Mouse (Mus musculus) limb, embryonic 15.5 days (tissue): ENCODE data around the gene Mocs3. TPM values are rescaled to one million over a fixed set of nuclear protein-coding genes. Genes with fewer than 3 reads are reported as not detected.
A peak's percentile ranks its signal among the peaks of the same experiment; 100 is the strongest.

ENCODE experiments used
- ATAC-seq: fragments of 200-750 bp; cut with Nextera tagmentation; 2 replicates; pipeline ENCODE4 v1.8.0; 2017; ENCODE audit warnings: low read depth, moderate TSS enrichment; ENCODE audit not compliant: insufficient number of reproducible peaks, low FRiP score, low TSS enrichment
- H3K27ac ChIP-seq: fragments of 300-500 bp; sonication (generic); 2 replicates; pipeline ENCODE4 v1.5.1; 2015; ENCODE audit warnings: moderate library complexity, mild to moderate bottlenecking, inconsistent platforms
- H3K27me3 ChIP-seq: fragments of 300-500 bp; sonication (generic); 2 replicates; pipeline ENCODE4 v1.6.1; 2015; ENCODE audit warnings: inconsistent platforms
- H3K36me3 ChIP-seq: fragments of 300-500 bp; sonication (generic); 2 replicates; pipeline ENCODE4 v1.6.1; 2015; ENCODE audit warnings: inconsistent platforms
- H3K4me1 ChIP-seq: fragments of 300-500 bp; sonication (generic); 2 replicates; pipeline ENCODE4 v1.6.1; 2015; ENCODE audit warnings: inconsistent platforms
- H3K4me2 ChIP-seq: fragments of 300-500 bp; sonication (generic); 2 replicates; pipeline ENCODE4 v1.6.1; 2015; ENCODE audit warnings: mild to moderate bottlenecking, inconsistent platforms
- H3K4me3 ChIP-seq: fragments of 300-500 bp; sonication (generic); 2 replicates; pipeline ENCODE4 v1.5.1; 2015; ENCODE audit warnings: mild to moderate bottlenecking, inconsistent platforms
- H3K9ac ChIP-seq: fragments of 300-500 bp; sonication (generic); 2 replicates; pipeline ENCODE4 v1.6.1; 2015; ENCODE audit warnings: inconsistent platforms
- H3K9me3 ChIP-seq: fragments of 300-500 bp; sonication (generic); 2 replicates; pipeline ENCODE4 v1.6.1; 2016; ENCODE audit warnings: inconsistent platforms
- WGBS: fragments of 180-500 bp; shearing (Covaris S2); methylation state at CpG from one replicate; pipeline ENCODE4 v1.1.7; 2015; 5-methylcytosine and 5-hydroxymethylcytosine counted together
- polyA plus RNA-seq: library from polyadenylated mRNA; unstranded; fragments of >200 nt; fragmentation: Nextera tagmentation; extraction: Ambion mirVana; gene quantifications from 2 replicates; pipeline ENCODE4 v1.2.1, GENCODE M21; 2015

Gene Mocs3
- polyA plus RNA-seq, result 5.5 and 6.8 TPM in 2 replicates

DNA sequence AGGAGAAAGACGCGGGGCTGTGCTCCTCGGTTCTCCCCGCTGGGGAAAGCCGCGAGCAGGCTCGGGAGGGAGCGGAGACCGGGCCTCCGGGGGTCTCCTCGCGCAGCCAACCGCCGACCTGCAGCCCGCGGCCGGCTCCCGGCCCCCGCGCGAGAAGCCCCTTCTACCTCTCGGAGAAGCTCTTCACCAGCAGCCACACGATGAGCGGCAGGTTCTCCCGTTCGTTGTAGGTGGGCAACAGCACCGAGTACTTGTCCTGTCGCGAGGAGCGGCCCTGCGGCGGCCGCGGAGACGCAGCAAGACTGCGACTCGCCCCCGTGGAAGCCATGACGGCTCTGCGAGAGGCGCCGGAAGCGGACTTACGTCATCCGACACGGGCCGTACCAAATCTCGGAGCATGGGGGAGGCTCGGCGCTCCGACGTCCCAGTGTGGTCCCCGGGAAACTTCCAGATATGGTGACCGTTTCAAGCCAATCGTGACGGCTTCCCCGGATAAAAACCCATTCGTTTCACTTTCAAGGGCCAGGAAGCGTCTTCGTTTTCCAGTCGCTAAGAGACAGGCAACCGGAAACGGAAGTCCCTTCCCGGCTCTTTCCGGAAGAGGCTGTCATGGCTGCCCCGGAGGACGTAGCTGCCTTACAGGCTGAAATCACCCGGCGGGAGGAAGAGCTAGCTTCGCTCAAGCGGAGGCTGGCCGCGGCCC, at the start of gene Mocs3, which contains the start of the genes Gm20716 and Dpm1:
Mocs3 (plus strand) TSS at position 597 of the 703 bp plus-strand sequence.
Gm20716 (minus strand) TSS at position 339 of the 703 bp plus-strand sequence.
Dpm1 (minus strand) TSS at position 566 of the 703 bp plus-strand sequence.
- Histone ChIP-seq H3K9ac (peak within 1 kb of the TSS; percentile 82), H3K36me3 (peaks cover 43% of the 10 kb centered on the region), H3K4me2 (peak within 1 kb of the TSS; percentile 99), H3K27ac (peak within 1 kb of the TSS; percentile 95), H3K27me3 (no peaks in the 10 kb centered on the region), H3K4me3 (peak within 1 kb of the TSS; percentile 76), H3K4me1 (peaks cover 31% of the 10 kb centered on the region), H3K9me3 (no peaks in the 10 kb centered on the region)
- WGBS, result 0% methylated on average over 73 of the region's 73 CpGs
- ATAC-seq, result peak; percentile 82

DNA sequence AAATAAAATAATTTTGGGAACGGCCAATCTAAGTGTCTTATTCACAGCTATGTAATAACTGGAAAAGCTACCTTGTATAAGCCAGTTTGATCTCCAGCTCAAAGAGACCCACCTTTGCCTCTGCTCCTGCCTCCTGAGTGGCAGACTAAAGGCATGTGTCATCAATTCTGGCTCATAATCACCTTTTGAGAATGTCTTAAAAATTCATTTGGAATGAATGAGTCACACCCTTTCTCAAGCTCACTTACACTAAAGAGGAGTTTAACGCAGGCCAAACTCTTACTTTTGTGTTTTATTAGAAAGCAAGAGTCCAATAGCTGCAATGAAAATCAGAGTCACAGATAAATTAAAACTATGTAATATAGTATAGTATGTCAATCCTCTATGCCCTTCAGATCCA, 38.6 kb upstream of the Mocs3 start:
- ATAC-seq, result no peak
- H3K36me3 ChIP-seq, result peaks cover 17% of the 10 kb centered on the region
- H3K27me3 ChIP-seq, result no peaks in the 10 kb centered on the region
- no peak overlapping the region for H3K27ac ChIP-seq
- no peak overlapping the region for H3K9ac ChIP-seq
- peaks cover 26% of the 10 kb centered on the region for H3K4me1 ChIP-seq
- H3K9me3 ChIP-seq, result no peaks in the 10 kb centered on the region
- WGBS, result 61% methylated on average over 2 of the region's 2 CpGs
- H3K4me3 ChIP-seq, result no peak overlapping the region
- H3K4me2 ChIP-seq, result no peak overlapping the region

DNA sequence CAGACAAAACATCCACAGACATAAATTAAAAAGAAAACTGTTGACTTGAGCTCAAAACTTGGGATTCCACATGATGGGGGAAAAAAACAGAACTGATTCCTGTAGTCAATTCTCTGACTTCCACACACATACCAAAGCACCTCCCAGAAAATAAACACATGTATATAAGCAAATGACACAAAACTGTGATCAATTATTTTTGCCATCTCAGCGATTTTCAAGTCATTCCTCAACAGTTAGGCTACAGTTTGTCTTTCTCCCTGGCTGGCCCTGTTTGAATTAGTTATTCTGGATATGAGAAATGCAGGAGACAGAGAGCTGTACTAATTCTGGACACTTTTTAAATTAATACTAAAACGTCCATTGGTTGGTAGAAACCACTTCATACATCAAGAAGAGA, 36.7 kb upstream of the Mocs3 start:
- no peak overlapping the region for H3K4me2 ChIP-seq
- H3K4me3 ChIP-seq, result no peak overlapping the region
- 79% methylated on average over 2 of the region's 2 CpGs for WGBS
- H3K9ac ChIP-seq, result no peak overlapping the region
- peaks cover 27% of the 10 kb centered on the region for H3K4me1 ChIP-seq
- ATAC-seq, result no peak
- no peaks in the 10 kb centered on the region for H3K27me3 ChIP-seq
- peaks cover 13% of the 10 kb centered on the region for H3K36me3 ChIP-seq
- H3K9me3 ChIP-seq, result no peaks in the 10 kb centered on the region
- no peak overlapping the region for H3K27ac ChIP-seq

DNA sequence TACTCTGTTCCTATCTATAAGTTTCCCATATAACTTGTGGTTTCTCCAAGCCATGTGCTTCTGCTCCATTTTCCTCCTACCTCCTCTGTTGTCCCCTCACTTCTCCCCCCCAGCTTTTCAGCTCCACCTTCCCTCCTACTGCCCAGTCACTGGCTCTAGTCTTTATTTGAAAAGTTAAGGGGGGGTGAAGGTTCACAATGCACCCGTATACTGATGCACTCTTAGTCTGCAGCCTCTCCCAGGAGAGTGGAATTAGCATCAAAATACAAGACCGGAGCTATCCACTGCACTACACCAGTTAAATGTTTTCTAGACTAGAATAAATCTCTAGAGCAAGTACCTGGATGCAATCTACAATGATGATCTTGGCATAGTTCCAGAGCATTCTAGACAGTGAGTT, 34.7 kb upstream of the Mocs3 start:
- no peak overlapping the region for H3K9ac ChIP-seq
- H3K4me2 ChIP-seq, result no peak overlapping the region
- 53% methylated on average over 2 of the region's 2 CpGs for WGBS
- peaks cover 10% of the 10 kb centered on the region for H3K36me3 ChIP-seq
- H3K9me3 ChIP-seq, result no peaks in the 10 kb centered on the region
- peaks cover 33% of the 10 kb centered on the region for H3K4me1 ChIP-seq
- no peak overlapping the region for H3K4me3 ChIP-seq
- H3K27ac ChIP-seq, result no peak overlapping the region
- no peaks in the 10 kb centered on the region for H3K27me3 ChIP-seq
- no peak for ATAC-seq

DNA sequence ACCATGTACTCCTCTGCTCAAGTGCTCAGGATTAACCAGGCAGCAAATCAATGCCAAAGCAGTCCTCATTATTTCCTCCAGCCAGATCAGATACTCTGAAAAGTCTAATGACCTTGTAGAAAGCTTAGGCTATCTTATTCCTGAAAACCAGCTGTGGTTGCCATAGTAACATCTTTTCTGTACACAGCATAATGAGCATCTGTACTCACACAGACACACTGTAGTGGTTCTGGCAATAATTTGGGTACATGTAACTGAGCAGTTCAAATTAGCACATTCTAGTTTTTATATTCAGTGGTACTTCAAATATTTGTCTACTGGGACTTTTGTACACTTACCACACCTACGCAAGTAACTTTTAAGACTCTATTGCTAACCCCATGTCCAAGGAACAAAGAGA, 32.0 kb upstream of the Mocs3 start:
- H3K9me3 ChIP-seq, result no peaks in the 10 kb centered on the region
- H3K9ac ChIP-seq, result no peak overlapping the region
- no peak overlapping the region for H3K4me3 ChIP-seq
- no peak overlapping the region for H3K27ac ChIP-seq
- 67% methylated on average over 1 of the region's 1 CpGs for WGBS
- peaks cover 21% of the 10 kb centered on the region for H3K4me1 ChIP-seq
- H3K27me3 ChIP-seq, result no peaks in the 10 kb centered on the region
- peaks cover 14% of the 10 kb centered on the region for H3K36me3 ChIP-seq
- H3K4me2 ChIP-seq, result no peak overlapping the region
- no peak for ATAC-seq

DNA sequence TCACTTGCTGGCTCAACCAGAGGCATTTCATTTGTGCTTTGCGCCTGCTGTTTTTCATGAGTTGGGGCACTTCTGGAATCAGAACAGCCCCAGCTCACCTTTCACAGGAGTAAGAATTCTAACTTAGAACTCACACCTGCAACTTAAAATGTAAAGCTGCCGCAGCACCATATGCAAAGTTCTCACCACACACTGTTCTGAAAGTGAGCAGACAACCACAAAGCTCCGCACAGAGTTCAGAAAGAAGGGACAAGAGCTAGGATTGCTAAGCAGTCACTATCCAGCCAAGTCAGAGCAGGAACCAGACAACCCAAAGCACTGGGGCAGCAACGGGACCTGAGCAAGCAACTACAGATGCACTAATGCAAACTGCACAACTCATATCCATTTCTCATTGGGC, 30.9 kb upstream of the Mocs3 start:
- peak overlapping the region; percentile 22; the same call in 1 of the 2 replicates for H3K27ac ChIP-seq
- H3K36me3 ChIP-seq, result peaks cover 16% of the 10 kb centered on the region
- H3K4me3 ChIP-seq, result no peak overlapping the region
- H3K4me1 ChIP-seq, result peaks cover 24% of the 10 kb centered on the region
- WGBS, result 64% methylated on average over 4 of the region's 4 CpGs
- no peak overlapping the region for H3K9ac ChIP-seq
- ATAC-seq, result no peak
- no peaks in the 10 kb centered on the region for H3K27me3 ChIP-seq
- no peaks in the 10 kb centered on the region for H3K9me3 ChIP-seq
- H3K4me2 ChIP-seq, result no peak overlapping the region

DNA sequence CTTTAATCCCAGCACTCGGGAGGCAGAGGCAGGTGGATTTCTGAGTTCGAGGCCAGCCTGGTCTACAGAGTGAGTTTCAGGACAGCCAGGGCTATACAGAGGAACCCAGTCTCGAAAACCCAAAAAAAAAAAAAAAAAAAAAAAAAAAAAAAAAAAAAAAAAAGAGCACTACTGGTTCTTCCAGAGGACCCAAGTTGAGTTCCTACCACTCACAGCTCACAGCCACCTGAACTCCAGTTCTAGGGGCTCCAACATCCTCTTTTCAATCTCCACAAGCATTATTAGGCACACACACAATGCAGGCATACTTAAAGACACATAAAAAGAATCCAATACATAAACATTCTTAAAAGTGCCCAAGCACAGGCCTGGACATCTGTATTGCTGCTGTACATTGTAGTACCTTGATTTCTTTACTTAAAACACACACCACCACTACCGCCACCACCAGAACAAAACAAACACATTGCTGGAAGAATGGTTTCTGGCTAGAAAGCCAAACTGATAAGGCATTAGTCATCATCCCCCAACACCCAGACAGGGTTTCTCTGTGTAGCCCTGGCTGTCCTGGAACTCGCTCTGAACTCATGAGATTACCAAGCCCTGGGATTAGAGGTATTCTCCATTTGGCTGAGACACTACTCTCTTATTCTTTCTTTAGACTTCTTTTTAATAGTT, 30.3 kb upstream of the Mocs3 start:
- WGBS, result 78% methylated on average over 4 of the region's 5 CpGs
- peaks cover 16% of the 10 kb centered on the region for H3K36me3 ChIP-seq
- H3K9ac ChIP-seq, result no peak overlapping the region
- H3K4me2 ChIP-seq, result no peak overlapping the region
- no peak overlapping the region for H3K4me3 ChIP-seq
- no peak for ATAC-seq
- H3K27ac ChIP-seq, result no peak overlapping the region
- H3K9me3 ChIP-seq, result no peaks in the 10 kb centered on the region
- H3K27me3 ChIP-seq, result no peaks in the 10 kb centered on the region
- H3K4me1 ChIP-seq, result peaks cover 30% of the 10 kb centered on the region

DNA sequence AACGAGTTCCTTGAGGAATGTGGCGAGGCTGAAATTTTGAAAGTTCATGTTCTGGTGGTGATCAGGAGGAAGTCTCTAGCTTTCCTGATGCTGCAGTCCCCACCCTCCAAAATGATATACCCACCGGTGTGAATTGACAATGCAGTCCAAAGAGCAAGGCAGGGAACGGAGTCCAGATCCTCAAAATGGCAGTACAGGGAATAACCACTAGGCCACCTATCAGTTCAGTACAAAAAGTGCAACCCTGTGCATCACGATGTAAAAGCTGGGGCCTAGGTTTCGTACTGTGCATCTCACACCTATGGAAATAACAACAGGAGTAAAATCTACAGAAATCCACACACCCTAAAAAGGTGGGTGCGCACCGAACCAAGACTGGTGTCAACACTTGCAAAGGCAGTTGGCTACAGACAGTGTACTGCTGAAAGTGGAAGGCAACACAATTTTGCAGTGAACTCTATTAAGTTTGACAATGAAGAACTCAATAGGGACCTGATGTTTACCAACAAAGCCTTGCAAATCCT, 25.9 kb upstream of the Mocs3 start:
- Histone ChIP-seq H3K4me3 (peak overlapping the region; percentile 98), H3K27me3 (no peaks in the 10 kb centered on the region), H3K36me3 (peaks cover 19% of the 10 kb centered on the region), H3K9ac (no peak overlapping the region), H3K27ac (no peak overlapping the region), H3K4me1 (peaks cover 25% of the 10 kb centered on the region), H3K9me3 (no peaks in the 10 kb centered on the region), H3K4me2 (peak overlapping the region; percentile 62)
- 75% methylated on average over 8 of the region's 8 CpGs for WGBS
- ATAC-seq, result no peak

DNA sequence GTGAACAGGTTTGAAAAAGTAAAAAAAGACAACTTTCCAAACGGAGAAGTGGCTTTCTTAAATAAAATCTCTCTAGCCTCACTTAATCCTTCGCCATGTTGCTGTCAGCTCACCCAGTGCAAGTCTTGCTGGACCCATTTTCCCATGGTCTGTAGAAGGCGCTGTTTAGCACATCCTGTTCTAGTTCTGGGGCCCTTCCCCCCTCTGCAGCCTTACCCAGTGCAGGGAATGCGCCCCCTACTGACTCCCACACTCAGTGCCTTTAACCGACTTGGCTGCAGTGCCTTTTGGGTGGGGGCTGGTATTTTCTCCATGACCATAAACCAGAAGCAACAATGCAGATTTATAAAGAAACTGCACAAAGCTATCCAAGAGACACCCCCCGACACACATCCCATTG, 25.2 kb upstream of the Mocs3 start:
- peaks cover 23% of the 10 kb centered on the region for H3K36me3 ChIP-seq
- ATAC-seq, result peak; percentile 60; the same call in 1 of the 2 replicates
- no peaks in the 10 kb centered on the region for H3K9me3 ChIP-seq
- H3K27ac ChIP-seq, result peak overlapping the region; percentile 99
- WGBS, result 3% methylated on average over 6 of the region's 6 CpGs
- H3K27me3 ChIP-seq, result no peaks in the 10 kb centered on the region
- peak overlapping the region; percentile 100 for H3K9ac ChIP-seq
- H3K4me2 ChIP-seq, result peak overlapping the region; percentile 62
- H3K4me1 ChIP-seq, result peaks cover 19% of the 10 kb centered on the region
- H3K4me3 ChIP-seq, result peak overlapping the region; percentile 98

DNA sequence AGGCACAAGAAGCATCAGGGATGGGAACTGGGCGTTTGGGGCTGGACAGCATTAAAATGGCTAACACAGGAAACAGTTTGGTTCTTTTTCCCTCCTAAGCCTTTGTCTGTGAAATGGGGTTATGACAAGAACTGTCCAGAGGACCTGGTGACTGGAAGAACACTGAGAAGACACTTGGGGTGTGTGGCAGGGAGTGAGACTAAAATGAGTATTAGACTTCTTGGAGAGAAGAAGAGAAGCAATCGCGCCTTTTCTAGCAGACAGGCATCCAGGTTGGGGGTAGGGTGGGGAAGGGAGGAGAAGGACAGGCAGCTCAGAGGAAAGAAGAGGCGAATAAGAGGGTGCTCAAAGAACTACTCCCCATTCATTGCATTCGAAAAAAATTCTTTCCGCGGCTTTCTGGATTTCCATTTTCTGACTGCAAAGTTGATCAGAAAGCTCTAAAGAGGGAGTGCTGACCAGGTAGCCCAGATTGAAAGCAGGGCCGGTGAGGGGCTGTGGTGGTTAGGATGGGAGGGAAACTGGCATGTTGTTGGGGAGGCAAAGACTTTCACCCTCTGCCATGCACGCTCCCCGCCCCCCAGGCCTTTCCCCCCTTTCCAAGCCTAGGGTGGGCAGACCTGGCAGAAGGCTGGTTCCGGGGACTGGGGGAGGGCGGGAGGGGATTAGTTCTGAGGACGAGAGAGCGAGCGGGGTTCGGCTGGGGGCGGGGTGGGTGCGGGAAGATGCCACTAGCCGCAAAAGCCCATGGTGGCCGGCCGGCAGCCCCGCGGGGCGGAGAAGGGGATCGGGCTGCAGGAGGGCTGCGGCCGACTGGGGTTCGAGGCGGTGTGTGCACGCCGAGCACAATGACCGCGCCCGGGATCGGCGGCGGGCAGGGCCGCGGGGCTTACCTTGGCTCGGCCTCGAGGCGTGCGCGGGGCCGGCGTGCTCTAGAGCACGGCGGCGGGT, 24.5 kb upstream of the Mocs3 start:
- peak overlapping the region; percentile 99 for H3K27ac ChIP-seq
- H3K9ac ChIP-seq, result peak overlapping the region; percentile 100
- peak overlapping the region; percentile 98 for H3K4me3 ChIP-seq
- no peaks in the 10 kb centered on the region for H3K9me3 ChIP-seq
- no peak for ATAC-seq
- under 1% methylated on average over 42 of the region's 49 CpGs for WGBS
- H3K27me3 ChIP-seq, result no peaks in the 10 kb centered on the region
- peak overlapping the region; percentile 62 for H3K4me2 ChIP-seq
- H3K36me3 ChIP-seq, result peaks cover 30% of the 10 kb centered on the region
- peaks cover 15% of the 10 kb centered on the region for H3K4me1 ChIP-seq
